Mouse (Mus musculus): ENCODE results near the gene Gm20518.

DNA sequence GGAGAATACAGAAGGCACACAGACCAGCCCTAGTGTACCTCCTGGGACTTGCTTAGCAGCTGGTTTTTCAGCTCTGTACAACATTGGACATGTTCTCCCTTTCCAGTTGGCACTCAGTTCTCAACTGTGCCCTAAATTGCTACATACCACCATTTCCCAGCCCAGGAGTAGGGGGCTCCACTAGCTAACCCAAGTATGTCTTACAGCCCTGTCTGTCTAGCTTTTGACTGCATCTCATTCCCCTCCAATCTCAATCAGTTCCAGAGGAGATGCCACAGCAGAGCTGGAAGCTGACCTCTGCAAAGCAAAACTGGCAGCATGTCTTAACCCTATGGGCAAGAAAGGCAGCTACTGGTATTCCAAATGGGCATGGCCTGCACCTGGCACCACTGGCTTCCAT is 4.6 kb upstream of the Gm20518 start:
- TF ChIP-seq CTCF (IDR thresholded peaks at IDR 0.05; ENCODE audit: borderline replicate concordance, extremely low read depth, insufficient read depth, insufficient read length) = no peak
- no peak for TF ChIP-seq POLR2A (IDR thresholded peaks at IDR 0.05; ENCODE audit: borderline replicate concordance, extremely low read depth, insufficient read depth, insufficient read length, poor library complexity, severe bottlenecking)
